Mouse (Mus musculus): ENCODE data around the gene Vstm4. TPM values are rescaled to one million over a fixed set of nuclear protein-coding genes. Genes with fewer than 3 reads are reported as not detected.

Vstm4 gene
- 17.2 and 19.0 TPM in 2 replicates for polyA plus RNA-seq (2015; fragmentation: Nextera tagmentation; extraction: Ambion mirVana)

DNA sequence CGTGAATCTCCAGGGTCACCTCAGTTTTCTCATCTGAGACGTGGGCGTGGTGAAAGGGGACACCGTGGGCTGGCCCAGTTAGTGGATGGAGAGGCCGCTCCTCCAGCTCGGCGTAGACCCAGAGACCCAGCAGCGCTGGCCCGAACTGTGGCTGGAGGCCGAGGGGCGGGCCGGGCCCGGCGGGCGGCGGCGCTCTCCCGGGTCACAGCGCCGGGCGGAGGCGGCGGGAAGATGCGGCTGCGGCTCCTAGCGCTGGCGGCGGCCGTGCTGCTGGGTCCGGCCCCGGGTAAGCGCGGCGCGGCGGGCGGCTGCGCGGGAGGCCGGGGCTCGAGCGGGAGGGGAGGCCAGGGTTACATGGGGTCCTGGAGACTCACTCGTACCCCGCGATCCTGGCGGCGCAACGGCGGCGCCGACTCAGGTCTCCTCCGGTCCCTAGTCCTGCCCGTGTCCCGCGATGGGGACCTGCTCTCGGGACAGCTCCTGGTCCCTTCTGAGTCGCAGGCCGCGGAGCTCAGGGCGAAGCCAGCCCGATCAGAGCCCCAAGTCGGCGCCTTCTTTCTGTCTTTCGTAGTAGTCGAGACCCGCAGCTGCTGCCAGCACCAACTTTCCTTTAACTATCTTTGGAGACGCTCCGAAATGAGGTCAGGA is at the start of gene Vstm4:
Gene Vstm4, plus strand, starts transcription at position 76 of the 648 bp plus-strand sequence.
- H3K27ac ChIP-seq (replicated peaks): peak within 1 kb of the TSS; percentile 86
- no peaks in the 10 kb centered on the region for H3K9me3 ChIP-seq (ENCODE audit: control insufficient read depth, low read length)
- peak; percentile 56 for DNase-seq (ENCODE audit: low spot score)
- peak within 1 kb of the TSS; percentile 57 for H3K4me3 ChIP-seq (ENCODE audit: low read depth, low read length)
- under 1% methylated on average over 65 of the region's 68 CpGs for WGBS
- H3K36me3 ChIP-seq (ENCODE audit: control insufficient read depth, insufficient read depth, low read length): no peaks in the 10 kb centered on the region
- peak within 1 kb of the TSS; percentile 80 for H3K9ac ChIP-seq (ENCODE audit: low read length)
- H3K4me1 ChIP-seq (replicated peaks; ENCODE audit: control insufficient read depth, insufficient read depth): peaks cover 4% of the 10 kb centered on the region; the same call in 1 of the 2 replicates
- peak within 1 kb of the TSS; percentile 64 for H3K4me2 ChIP-seq (replicated peaks; ENCODE audit: low read depth)
- no peaks in the 10 kb centered on the region for H3K27me3 ChIP-seq (ENCODE audit: control insufficient read depth, insufficient read depth, low read length)
- TF ChIP-seq EP300 (optimal IDR thresholded peaks at IDR 0.05) (no peak), CTCF (IDR thresholded peaks at IDR 0.05; ENCODE audit: low read depth) (no peak; the same call in 1 of the 2 replicates)
- ATAC-seq (ENCODE audit: low FRiP score, low TSS enrichment): peak; percentile 79

- H3K9me3 ChIP-seq (ENCODE audit: control insufficient read depth, low read length): no peaks in the 10 kb centered on the region
- H3K9ac ChIP-seq (ENCODE audit: low read length): no peak overlapping the region
- H3K27me3 ChIP-seq (ENCODE audit: control insufficient read depth, insufficient read depth, low read length): no peaks in the 10 kb centered on the region
- H3K36me3 ChIP-seq (ENCODE audit: control insufficient read depth, insufficient read depth, low read length): no peaks in the 10 kb centered on the region
- H3K27ac ChIP-seq (replicated peaks): no peak overlapping the region
- ATAC-seq (ENCODE audit: low FRiP score, low TSS enrichment): no peak
- H3K4me3 ChIP-seq (ENCODE audit: low read depth, low read length): no peak overlapping the region
- H3K4me2 ChIP-seq (replicated peaks; ENCODE audit: low read depth): no peak overlapping the region
- DNase-seq (ENCODE audit: low spot score): no peak
- no peaks in the 10 kb centered on the region for H3K4me1 ChIP-seq (replicated peaks; ENCODE audit: control insufficient read depth, insufficient read depth)
- TF ChIP-seq EP300 (optimal IDR thresholded peaks at IDR 0.05): no peak
- TF ChIP-seq CTCF (IDR thresholded peaks at IDR 0.05; ENCODE audit: low read depth): no peak
These were observed 46.4 kb upstream of the Vstm4 start for GRCm38 (mm10) chr14:32810111-32810510.

DNA sequence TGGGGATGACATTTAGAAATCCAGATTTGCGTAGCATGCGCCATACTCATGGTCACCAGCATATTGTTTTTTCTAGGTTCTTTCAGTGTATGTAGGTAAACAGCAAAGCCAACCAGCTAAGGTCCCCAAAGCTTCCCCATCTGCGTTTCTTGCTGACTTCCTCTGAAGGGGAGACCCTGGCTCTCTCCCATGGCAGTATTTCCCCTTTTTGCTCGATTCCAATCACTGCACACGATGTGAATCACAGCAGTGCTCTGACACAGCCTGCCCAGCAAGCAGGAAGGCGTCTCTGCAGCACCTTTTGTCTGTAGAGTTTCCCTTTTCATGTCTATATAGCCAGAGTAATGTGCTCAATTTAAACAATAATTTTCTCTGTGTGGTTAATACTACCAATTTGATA is 44.1 kb upstream of the Vstm4 start:
- no peak overlapping the region for H3K4me3 ChIP-seq (ENCODE audit: low read depth, low read length)
- DNase-seq (ENCODE audit: low spot score): no peak
- no peaks in the 10 kb centered on the region for H3K4me1 ChIP-seq (replicated peaks; ENCODE audit: control insufficient read depth, insufficient read depth)
- 66% methylated on average over 6 of the region's 6 CpGs for WGBS
- TF ChIP-seq CTCF (IDR thresholded peaks at IDR 0.05; ENCODE audit: low read depth) (no peak), EP300 (optimal IDR thresholded peaks at IDR 0.05) (no peak)
- no peak overlapping the region for H3K4me2 ChIP-seq (replicated peaks; ENCODE audit: low read depth)
- no peaks in the 10 kb centered on the region for H3K27me3 ChIP-seq (ENCODE audit: control insufficient read depth, insufficient read depth, low read length)
- no peak overlapping the region for H3K27ac ChIP-seq (replicated peaks)
- no peak for ATAC-seq (ENCODE audit: low FRiP score, low TSS enrichment)
- H3K9me3 ChIP-seq (ENCODE audit: control insufficient read depth, low read length): no peaks in the 10 kb centered on the region
- H3K36me3 ChIP-seq (ENCODE audit: control insufficient read depth, insufficient read depth, low read length): no peaks in the 10 kb centered on the region
- no peak overlapping the region for H3K9ac ChIP-seq (ENCODE audit: low read length)

GRCm38 (mm10) chr14:32814961-32815360 is 41.6 kb upstream of the Vstm4 start:
- DNase-seq (ENCODE audit: low spot score): no peak
- WGBS: 68% methylated on average over 4 of the region's 4 CpGs
- Histone ChIP-seq H3K9ac (ENCODE audit: low read length) (no peak overlapping the region), H3K4me3 (ENCODE audit: low read depth, low read length) (no peak overlapping the region), H3K9me3 (ENCODE audit: control insufficient read depth, low read length) (no peaks in the 10 kb centered on the region), H3K36me3 (ENCODE audit: control insufficient read depth, insufficient read depth, low read length) (no peaks in the 10 kb centered on the region), H3K27me3 (ENCODE audit: control insufficient read depth, insufficient read depth, low read length) (no peaks in the 10 kb centered on the region), H3K4me2 (replicated peaks; ENCODE audit: low read depth) (no peak overlapping the region), H3K4me1 (replicated peaks; ENCODE audit: control insufficient read depth, insufficient read depth) (no peaks in the 10 kb centered on the region), H3K27ac (replicated peaks) (no peak overlapping the region)
- no peak for ATAC-seq (ENCODE audit: low FRiP score, low TSS enrichment)
- TF ChIP-seq CTCF (IDR thresholded peaks at IDR 0.05; ENCODE audit: low read depth): no peak
- TF ChIP-seq EP300 (optimal IDR thresholded peaks at IDR 0.05): no peak

DNA sequence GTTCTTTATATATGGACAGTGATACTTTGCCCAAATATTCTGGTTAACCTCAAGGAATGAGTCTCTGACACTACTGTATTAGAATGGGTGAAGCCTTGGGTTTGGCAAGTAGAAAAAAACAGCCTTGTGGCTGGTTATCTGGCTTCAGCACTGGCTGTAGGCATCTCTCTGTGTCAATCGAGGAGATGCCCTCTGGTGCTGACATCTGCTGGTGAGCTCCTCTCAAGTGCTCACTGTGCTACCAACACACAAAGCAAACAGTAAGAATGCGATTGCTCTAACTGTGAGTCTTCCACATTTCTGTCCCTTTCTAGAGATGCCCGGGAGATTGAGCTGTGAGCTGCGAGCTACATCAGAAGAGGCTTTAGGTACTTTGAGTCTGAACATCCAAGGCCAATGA is 40.0 kb upstream of the Vstm4 start:
- Histone ChIP-seq H3K9me3 (ENCODE audit: control insufficient read depth, low read length) (no peaks in the 10 kb centered on the region), H3K27ac (replicated peaks) (no peak overlapping the region), H3K36me3 (ENCODE audit: control insufficient read depth, insufficient read depth, low read length) (no peaks in the 10 kb centered on the region), H3K9ac (ENCODE audit: low read length) (no peak overlapping the region), H3K27me3 (ENCODE audit: control insufficient read depth, insufficient read depth, low read length) (no peaks in the 10 kb centered on the region), H3K4me3 (ENCODE audit: low read depth, low read length) (no peak overlapping the region), H3K4me1 (replicated peaks; ENCODE audit: control insufficient read depth, insufficient read depth) (no peaks in the 10 kb centered on the region), H3K4me2 (replicated peaks; ENCODE audit: low read depth) (no peak overlapping the region)
- ATAC-seq (ENCODE audit: low FRiP score, low TSS enrichment) (no peak), DNase-seq (ENCODE audit: low spot score) (no peak)
- TF ChIP-seq CTCF (IDR thresholded peaks at IDR 0.05; ENCODE audit: low read depth) (peak; percentile 37; the same call in 1 of the 2 replicates), EP300 (optimal IDR thresholded peaks at IDR 0.05) (no peak)
- WGBS: 67% methylated on average over 4 of the region's 4 CpGs

DNA sequence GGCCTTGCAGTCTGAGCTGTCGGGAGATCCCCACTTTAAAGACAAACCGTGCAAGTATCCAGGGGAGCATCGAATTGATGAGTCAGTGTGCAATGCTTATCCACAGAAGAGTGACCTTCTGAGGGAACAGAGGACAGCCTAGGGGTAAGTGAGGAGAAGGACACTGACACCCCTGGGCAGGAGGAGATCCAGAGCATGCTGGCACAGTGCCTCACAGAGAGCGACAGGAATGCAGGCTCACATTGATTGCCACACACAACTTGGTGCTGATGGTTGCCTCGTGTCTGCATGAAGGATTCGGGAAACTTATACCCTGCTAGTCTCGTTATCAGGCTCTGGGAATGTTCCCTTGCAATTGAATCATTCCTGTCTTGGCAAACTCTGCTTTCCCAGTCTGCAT is 39.3 kb upstream of the Vstm4 start:
- Histone ChIP-seq H3K4me1 (replicated peaks; ENCODE audit: control insufficient read depth, insufficient read depth) (no peaks in the 10 kb centered on the region), H3K36me3 (ENCODE audit: control insufficient read depth, insufficient read depth, low read length) (no peaks in the 10 kb centered on the region), H3K4me2 (replicated peaks; ENCODE audit: low read depth) (no peak overlapping the region), H3K9me3 (ENCODE audit: control insufficient read depth, low read length) (no peaks in the 10 kb centered on the region), H3K27ac (replicated peaks) (no peak overlapping the region), H3K27me3 (ENCODE audit: control insufficient read depth, insufficient read depth, low read length) (no peaks in the 10 kb centered on the region), H3K4me3 (ENCODE audit: low read depth, low read length) (no peak overlapping the region), H3K9ac (ENCODE audit: low read length) (no peak overlapping the region)
- TF ChIP-seq CTCF (IDR thresholded peaks at IDR 0.05; ENCODE audit: low read depth) (no peak), EP300 (optimal IDR thresholded peaks at IDR 0.05) (no peak)
- DNase-seq (ENCODE audit: low spot score): no peak
- WGBS: 54% methylated on average over 7 of the region's 7 CpGs
- ATAC-seq (ENCODE audit: low FRiP score, low TSS enrichment): no peak

All from stomach, postnatal 0 days (tissue).